Mouse (Mus musculus) hematopoietic stem cell, adult 5-6 weeks (primary cell): Measurements from ENCODE around the gene Arid3a. TPM values are rescaled to one million over a fixed set of nuclear protein-coding genes. Genes with fewer than 3 reads are reported as not detected.

Experiments used
- ATAC-seq, 2 experiments: fragments of 125-278 bp in 1 of 2; replicated peaks in 1 of 2; 2 replicates each; pipeline ENCODE4 v1.8.0; 2016 to 2017; ENCODE audit warnings: inconsistent platforms in 2 of 2, mild to moderate bottlenecking in 2 of 2, moderate number of reproducible peaks in 2 of 2, low read depth in 1 of 2, moderate TSS enrichment in 1 of 2; ENCODE audit not compliant: low FRiP score in 2 of 2, poor library complexity in 2 of 2, severe bottlenecking in 2 of 2, insufficient read depth in 1 of 2, low TSS enrichment in 1 of 2
- total RNA-seq: library from RNA; stranded (forward); fragments of 172-1452, 232-1000 nt; gene quantifications from 2 replicates; pipeline ENCODE4 v1.2.3, GENCODE M21; 2017

Arid3a gene
- total RNA-seq, 1 experiment from 2014 or later, result 7.6 TPM

- ATAC-seq, result no peak
Observed at GRCm38 (mm10) chr10:79897316-79898245, 29.3 kb upstream of the Arid3a start.

- ATAC-seq, result peak; percentile 51 to 53
Observed at GRCm38 (mm10) chr10:79900951-79901410, 25.9 kb upstream of the Arid3a start.

- ATAC-seq, result no peak
Observed at GRCm38 (mm10) chr10:79906712-79907111, 20.1 kb upstream of the Arid3a start.

GRCm38 (mm10) chr10:79907415-79907814 lies 19.4 kb upstream of the Arid3a start:
- no peak for ATAC-seq

GRCm38 (mm10) chr10:79908167-79909091 lies 18.4 kb upstream of the Arid3a start, which contains the start of gene Med16:
TSS of gene Med16 (minus strand) at chr10:79908923.
- ATAC-seq, result peak; percentile 94 to 97

- peak in 1 of 2 experiments; percentile 11; a peak in 1 of 4 replicates for ATAC-seq
Observed at GRCm38 (mm10) chr10:79909092-79909922, 17.5 kb upstream of the Arid3a start.

- ATAC-seq, result no peak
Observed at GRCm38 (mm10) chr10:79910556-79910955, 16.3 kb upstream of the Arid3a start, which contains the start of gene Gm26602. TSS of gene Gm26602 (plus strand) at chr10:79910856.

GRCm38 (mm10) chr10:79912412-79912811 lies 14.4 kb upstream of the Arid3a start:
- ATAC-seq, result no peak

GRCm38 (mm10) chr10:79914131-79914947 lies 12.5 kb upstream of the Arid3a start:
- peak; percentile 6 to 8; a peak in 1 of 4 replicates for ATAC-seq

- ATAC-seq, result peak in 1 of 2 experiments; percentile 20; a peak in 1 of 4 replicates
Observed at GRCm38 (mm10) chr10:79914948-79915596, 11.8 kb upstream of the Arid3a start.

- ATAC-seq, result no peak
Observed at GRCm38 (mm10) chr10:79916081-79916480, 10.8 kb upstream of the Arid3a start.

GRCm38 (mm10) chr10:79916808-79917531 lies 9.9 kb upstream of the Arid3a start, which contains the start of gene Kiss1r:
TSS of gene Kiss1r (plus strand) at chr10:79916971.
- peak; percentile 63 to 66 for ATAC-seq

GRCm38 (mm10) chr10:79917532-79918100 lies 9.2 kb upstream of the Arid3a start:
- ATAC-seq, result no peak

GRCm38 (mm10) chr10:79918231-79919078 lies 8.4 kb upstream of the Arid3a start:
- ATAC-seq, result no peak
